Mouse (Mus musculus) lung, embryonic 14.5 days (tissue): ENCODE data around the gene Gm10226. TPM values are rescaled to one million over a fixed set of nuclear protein-coding genes. Genes with fewer than 3 reads are reported as not detected.

Source experiments
- ATAC-seq: fragments of 200-750 bp; cut with Nextera tagmentation; 2 replicates; pipeline ENCODE4 v1.8.0; 2017; ENCODE audit warnings: mild to moderate bottlenecking, moderate TSS enrichment, moderate library complexity; ENCODE audit not compliant: insufficient read depth
- DNase-seq: peaks from one replicate; pipeline ENCODE4 v3.0.0-alpha.2; 2015
- H3K27ac ChIP-seq: fragments of 300-500 bp; sonication (generic); 2 replicates; pipeline ENCODE4 v1.5.1; 2014; ENCODE audit warnings: low read depth, mild to moderate bottlenecking, moderate library complexity
- H3K27me3 ChIP-seq: fragments of 300-500 bp; sonication (generic); 2 replicates; pipeline ENCODE4 v1.6.1; 2014; ENCODE audit warnings: low read length, control low read depth; ENCODE audit not compliant: insufficient read depth
- H3K36me3 ChIP-seq: fragments of 300-500 bp; sonication (generic); 2 replicates; pipeline ENCODE4 v1.6.1; 2014; ENCODE audit warnings: control low read depth; ENCODE audit not compliant: insufficient read depth
- H3K4me1 ChIP-seq: fragments of 300-500 bp; sonication (generic); 2 replicates; pipeline ENCODE4 v1.6.1; 2014; ENCODE audit warnings: antibody characterized with exemption, control low read depth; ENCODE audit not compliant: insufficient read depth
- H3K4me2 ChIP-seq: fragments of 300-500 bp; sonication (generic); 2 replicates; pipeline ENCODE4 v1.6.1; 2014; ENCODE audit warnings: mild to moderate bottlenecking
- H3K4me3 ChIP-seq: fragments of 300-500 bp; sonication (generic); 2 replicates; pipeline ENCODE4 v1.5.1; 2014; ENCODE audit warnings: low read depth, low read length
- H3K9ac ChIP-seq: fragments of 300-500 bp; sonication (generic); 2 replicates; pipeline ENCODE4 v1.6.1; 2014
- H3K9me3 ChIP-seq: fragments of 300-500 bp; sonication (generic); 2 replicates; pipeline ENCODE4 v1.6.1; 2016; ENCODE audit warnings: low read depth, low read length, control low read depth
- CTCF ChIP-seq: IDR thresholded peaks from 2 replicates; pipeline ENCODE4 v1.5.1; 2016; ENCODE audit warnings: antibody characterized with exemption, low read depth
- WGBS: fragments of 180-500 bp; shearing (Covaris S2); extraction: QIAGEN DNeasy Blood & Tissue Kit; methylation state at CpG from one replicate; pipeline ENCODE4 v1.1.7; 2014; 5-methylcytosine and 5-hydroxymethylcytosine counted together
- polyA plus RNA-seq: library from polyadenylated mRNA; unstranded; fragments of >200 nt; fragmentation: Nextera tagmentation; extraction: Ambion mirVana; gene quantifications from 2 replicates; pipeline ENCODE4 v1.2.1, GENCODE M21; 2014

Gene Gm10226
- polyA plus RNA-seq, 1 experiment from 2014 or later = 4.6 TPM

GRCm38 (mm10) chr17:21733049-21733448, 41.4 kb downstream of the Gm10226 start:
- no peaks in the 10 kb centered on the region for H3K9me3 ChIP-seq
- H3K4me2 ChIP-seq = peak overlapping the region; percentile 60
- H3K27ac ChIP-seq = peak overlapping the region; percentile 86
- peak overlapping the region; percentile 64 for H3K4me3 ChIP-seq
- no peak for TF ChIP-seq CTCF
- H3K9ac ChIP-seq = peak overlapping the region; percentile 71; the same call in 1 of the 2 replicates
- peaks cover 5% of the 10 kb centered on the region; the same call in 1 of the 2 replicates for H3K36me3 ChIP-seq
- 63% methylated on average over 4 of the region's 4 CpGs for WGBS
- ATAC-seq (peak; percentile 8; the same call in 1 of the 2 replicates), DNase-seq (no peak)
- H3K4me1 ChIP-seq = no peaks in the 10 kb centered on the region
- H3K27me3 ChIP-seq = no peaks in the 10 kb centered on the region

GRCm38 (mm10) chr17:21733529-21734031, 41.9 kb downstream of the Gm10226 start:
- peak; percentile 89 for DNase-seq
- H3K36me3 ChIP-seq = peaks cover 5% of the 10 kb centered on the region; the same call in 1 of the 2 replicates
- ATAC-seq = peak; percentile 99
- peak; percentile 52 for TF ChIP-seq CTCF
- WGBS = 0% methylated on average over 27 of the region's 27 CpGs
- peak overlapping the region; percentile 71 for H3K9ac ChIP-seq
- no peaks in the 10 kb centered on the region for H3K4me1 ChIP-seq
- H3K27ac ChIP-seq = peak overlapping the region; percentile 86
- peak overlapping the region; percentile 60 for H3K4me2 ChIP-seq
- no peaks in the 10 kb centered on the region for H3K9me3 ChIP-seq
- no peaks in the 10 kb centered on the region for H3K27me3 ChIP-seq
- peak overlapping the region; percentile 64 for H3K4me3 ChIP-seq

Other genes starting within 250 kb of the Gm10226 start
- 12.1 and 13.4 TPM in 2 replicates for gene Zfp51, start 241.5 kb upstream of the Gm10226 start, polyA plus RNA-seq
- 9.7 and 10.5 TPM in 2 replicates for gene Zfp53, start 202.9 kb upstream of the Gm10226 start, polyA plus RNA-seq
- 4.5 and 4.6 TPM in 2 replicates for gene Zfp52, start 156.3 kb upstream of the Gm10226 start, polyA plus RNA-seq
- gene Zfp948, start 124.9 kb upstream of the Gm10226 start, polyA plus RNA-seq = 21.3 and 24.9 TPM in 2 replicates
- gene Zfp983, start 41.2 kb upstream of the Gm10226 start, polyA plus RNA-seq = 2.9 and 4.3 TPM in 2 replicates
- 15.3 and 16.8 TPM in 2 replicates for gene Zfp760, start 15.9 kb downstream of the Gm10226 start, polyA plus RNA-seq
- 7.2 TPM in 2 replicates for gene Zfp229, start 38.9 kb downstream of the Gm10226 start, polyA plus RNA-seq
- 8.7 and 9.2 TPM in 2 replicates for gene Zfp820, start 153.9 kb downstream of the Gm10226 start, polyA plus RNA-seq
- gene Zfp995, start 218.1 kb downstream of the Gm10226 start, polyA plus RNA-seq = 5.8 and 6.1 TPM in 2 replicates